Mouse (Mus musculus) heart, adult 2 months (tissue): ENCODE measurements at regions not wholly inside any gene's neighbourhood (a gene's known extent, or its start where the extent isn't known, plus 50 kb on each side); places are given as distances from the start of the nearest gene placed in this dataset.
"Not testable (repeated sequence)": the region's sequence is repeated elsewhere in the genome, so short reads cannot be mapped to it uniquely, and the experiment has no call there.

Experiments
- DNase-seq, 2 experiments: peaks; one replicate each; pipeline ENCODE4 v3.0.0; 2021
- H3K27ac ChIP-seq: fragments of 200-600 bp; 2 replicates; pipeline ENCODE4 v1.8.1; 2022
- H3K27me3 ChIP-seq: fragments of 200-500 bp; 2 replicates; pipeline ENCODE4 v1.6.1; 2012; ENCODE audit warnings: mild to moderate bottlenecking, low read length, inconsistent platforms, mixed read lengths; ENCODE audit not compliant: control insufficient read depth, insufficient read depth
- H3K36me3 ChIP-seq: fragments of 200-500 bp; 2 replicates; pipeline ENCODE4 v1.6.1; 2012; ENCODE audit warnings: low read length, inconsistent platforms; ENCODE audit not compliant: control insufficient read depth, insufficient read depth
- H3K4me1 ChIP-seq: fragments of 200-500 bp; 2 replicates; pipeline ENCODE4 v1.6.1; 2011; ENCODE audit warnings: low read length; ENCODE audit not compliant: control insufficient read depth, insufficient read depth
- H3K4me3 ChIP-seq: fragments of 200-600 bp; 2 replicates; pipeline ENCODE4 v1.8.1; 2022
- H3K79me2 ChIP-seq: fragments of 200-500 bp; replicated peaks from 2 replicates; pipeline ENCODE4 v1.6.1; 2012; ENCODE audit warnings: mild to moderate bottlenecking, inconsistent platforms, low read length, moderate library complexity, mixed read lengths; ENCODE audit not compliant: control insufficient read depth, insufficient read depth
- H3K9ac ChIP-seq: fragments of 200-500 bp; 2 replicates; pipeline ENCODE4 v1.6.1; 2012; ENCODE audit warnings: low read depth, mild to moderate bottlenecking, control low read depth, inconsistent platforms, low read length, mixed read lengths
- CTCF ChIP-seq: fragments of 200-600 bp; IDR thresholded peaks from 2 replicates; pipeline ENCODE4 v1.8.1; 2022; ENCODE audit warnings: antibody characterized with exemption, mild to moderate bottlenecking, moderate library complexity
- EP300 ChIP-seq: fragments of 200-500 bp; IDR thresholded peaks from 2 replicates; pipeline ENCODE4 v1.6.1; 2011; ENCODE audit warnings: low read depth, low read length, control low read depth; ENCODE audit not compliant: insufficient read depth
- POLR2A ChIP-seq: fragments of 200-500 bp; IDR thresholded peaks from 2 replicates; pipeline ENCODE4 v1.6.1; 2011; ENCODE audit warnings: mild to moderate bottlenecking, low read depth, low read length, control low read depth; ENCODE audit not compliant: insufficient read depth
- WGBS: fragments of 180-500 bp; shearing (Covaris S2); methylation state at CpG from one replicate; pipeline ENCODE4 v1.1.7; 2018; 5-methylcytosine and 5-hydroxymethylcytosine counted together
- intact Hi-C: fragments of 180-260 bp; cut with DNase I; formaldehyde crosslinking; loops from one replicate; pipeline ENCODE4 v1.15.1; 2025

DNA sequence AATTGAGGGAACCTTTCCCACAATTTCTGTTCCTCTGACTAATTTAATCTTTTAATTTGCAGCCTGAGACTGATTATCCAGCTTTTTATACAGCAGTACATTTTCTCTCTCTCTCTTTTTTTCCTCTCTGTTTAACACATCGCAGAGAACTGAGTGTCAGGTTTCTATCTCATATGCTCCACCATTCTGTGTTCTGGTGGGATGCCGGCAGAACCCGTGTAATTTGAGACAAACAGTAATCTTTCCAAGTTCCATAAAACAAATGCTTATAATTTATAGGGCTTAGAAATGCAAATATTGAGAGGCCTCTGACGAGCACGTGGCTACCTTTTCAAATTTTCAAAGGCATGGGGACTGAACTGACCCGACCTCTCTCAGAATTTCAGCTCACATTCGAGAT, 59.1 kb downstream of the Zbtb18 start:
- no peaks in the 10 kb centered on the region for H3K4me1 ChIP-seq
- H3K9ac ChIP-seq, result no peak overlapping the region
- no peak for DNase-seq
- TF ChIP-seq CTCF (no peak), POLR2A (no peak), EP300 (no peak)
- H3K27me3 ChIP-seq, result no peaks in the 10 kb centered on the region
- WGBS, result 82% methylated on average over 7 of the region's 7 CpGs
- H3K4me3 ChIP-seq, result no peak overlapping the region
- H3K36me3 ChIP-seq, result no peaks in the 10 kb centered on the region
- intact Hi-C loops, result no loop called here
- no peaks in the 10 kb centered on the region for H3K79me2 ChIP-seq
- no peak overlapping the region for H3K27ac ChIP-seq

DNA sequence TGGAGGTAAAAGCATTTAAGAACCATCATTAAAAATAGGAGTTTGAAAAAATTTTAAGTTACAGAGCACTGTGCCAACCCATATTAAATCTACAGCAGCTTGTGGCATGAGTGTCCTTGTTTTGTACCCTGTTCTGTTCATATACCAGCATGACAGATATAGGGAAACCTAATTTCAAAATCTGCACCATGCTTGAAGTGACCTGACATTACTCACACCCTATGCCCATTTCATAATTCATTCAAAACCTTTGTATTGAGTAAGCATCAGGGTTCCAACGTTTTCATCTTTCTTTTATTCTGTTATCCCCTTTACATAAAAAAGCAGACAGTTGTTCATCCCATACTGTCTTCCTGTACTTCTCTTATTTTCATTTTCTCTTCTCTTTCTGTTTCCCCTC, 61.8 kb downstream of the Zbtb18 start:
- intact Hi-C loops, result no loop called here
- no peaks in the 10 kb centered on the region for H3K36me3 ChIP-seq
- no peak for DNase-seq
- H3K27ac ChIP-seq, result no peak overlapping the region
- TF ChIP-seq EP300, result no peak
- TF ChIP-seq POLR2A, result no peak
- TF ChIP-seq CTCF, result no peak
- H3K9ac ChIP-seq, result no peak overlapping the region
- H3K79me2 ChIP-seq, result no peaks in the 10 kb centered on the region
- no peak overlapping the region for H3K4me3 ChIP-seq
- H3K4me1 ChIP-seq, result no peaks in the 10 kb centered on the region
- 76% methylated on average over 1 of the region's 1 CpGs for WGBS
- no peaks in the 10 kb centered on the region for H3K27me3 ChIP-seq

- no peak overlapping the region for H3K27ac ChIP-seq
- WGBS, result 95% methylated on average over 2 of the region's 2 CpGs
- intact Hi-C loops, result no loop called here
Measured at GRCm38 (mm10) chr1:177504743-177505142, 62.6 kb downstream of the Zbtb18 start.

GRCm38 (mm10) chr1:177507398-177507797, 65.2 kb downstream of the Zbtb18 start:
- not testable (repeated sequence) for H3K36me3 ChIP-seq, H3K79me2 ChIP-seq
- WGBS, result 92% methylated on average over 4 of the region's 4 CpGs

More at GRCm38 (mm10) chr1:177504743-177505142, 62.6 kb downstream of the Zbtb18 start:
- no peak for DNase-seq
- Histone ChIP-seq H3K36me3 (no peaks in the 10 kb centered on the region), H3K4me3 (no peak overlapping the region), H3K79me2 (no peaks in the 10 kb centered on the region), H3K4me1 (no peaks in the 10 kb centered on the region), H3K27me3 (no peaks in the 10 kb centered on the region), H3K9ac (no peak overlapping the region)
- TF ChIP-seq CTCF, result no peak
- TF ChIP-seq EP300, result no peak
- no peak for TF ChIP-seq POLR2A

DNA sequence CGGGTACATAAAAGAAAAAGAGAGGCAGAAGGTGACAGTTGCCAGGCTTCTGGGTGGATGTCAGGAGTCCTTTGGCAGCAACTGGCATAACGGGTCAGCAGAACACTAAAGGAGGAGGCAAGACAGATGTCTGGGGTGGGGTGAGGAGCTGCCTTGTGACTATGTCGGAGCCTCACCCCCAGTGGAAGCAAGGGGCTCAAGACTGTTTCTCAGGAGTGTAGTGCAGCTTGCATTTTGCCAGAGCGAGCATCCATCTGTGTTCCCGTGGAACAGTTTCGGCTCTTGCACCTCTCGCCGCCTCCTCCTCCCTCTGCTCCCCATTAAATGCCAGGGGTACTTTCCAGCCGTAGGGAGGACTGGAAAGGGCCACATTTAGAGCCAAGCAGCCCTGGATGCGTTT, 67.6 kb downstream of the Zbtb18 start:
- intact Hi-C loops, result no loop called here
- no peaks in the 10 kb centered on the region for H3K79me2 ChIP-seq
- DNase-seq, result no peak
- no peak overlapping the region for H3K9ac ChIP-seq
- H3K36me3 ChIP-seq, result no peaks in the 10 kb centered on the region
- H3K27me3 ChIP-seq, result no peaks in the 10 kb centered on the region
- no peak overlapping the region for H3K27ac ChIP-seq
- WGBS, result 81% methylated on average over 10 of the region's 10 CpGs
- H3K4me3 ChIP-seq, result no peak overlapping the region
- H3K4me1 ChIP-seq, result no peaks in the 10 kb centered on the region
- no peak for TF ChIP-seq EP300
- TF ChIP-seq CTCF, result no peak
- no peak for TF ChIP-seq POLR2A

More at GRCm38 (mm10) chr1:177507398-177507797, 65.2 kb downstream of the Zbtb18 start:
- H3K4me1 ChIP-seq, H3K9ac ChIP-seq, H3K27me3 ChIP-seq, DNase-seq, H3K4me3 ChIP-seq, intact Hi-C loops, H3K27ac ChIP-seq: not testable (repeated sequence)

DNA sequence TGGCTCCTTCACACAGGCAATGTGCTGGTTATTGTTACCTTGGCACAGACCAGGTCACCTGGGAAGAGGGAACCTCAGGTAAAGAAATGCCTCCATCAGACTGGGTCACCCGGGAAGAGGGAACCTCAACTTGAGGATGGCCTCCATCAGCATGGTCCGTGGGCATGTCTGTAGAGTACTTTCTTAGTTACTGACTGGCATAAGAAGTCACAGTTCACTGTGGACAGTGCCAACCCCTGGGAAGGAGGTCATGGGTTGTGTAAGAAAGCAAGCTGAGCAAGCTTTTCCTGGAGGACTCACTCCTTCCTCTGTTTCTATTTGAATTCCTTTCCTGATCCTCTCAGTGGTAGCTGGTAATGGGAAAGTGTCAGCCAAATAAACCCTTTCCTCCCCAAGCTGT, 70.0 kb downstream of the Zbtb18 start:
- Histone ChIP-seq H3K27ac (no peak overlapping the region), H3K4me1 (no peaks in the 10 kb centered on the region), H3K27me3 (no peaks in the 10 kb centered on the region), H3K36me3 (no peaks in the 10 kb centered on the region), H3K9ac (no peak overlapping the region), H3K79me2 (no peaks in the 10 kb centered on the region), H3K4me3 (no peak overlapping the region)
- no peak for DNase-seq
- intact Hi-C loops, result no loop called here
- WGBS, result 83% methylated on average over 2 of the region's 2 CpGs
- TF ChIP-seq EP300 (no peak), CTCF (no peak), POLR2A (no peak)
